Mouse (Mus musculus) megakaryocyte progenitor cell, adult 5-6 weeks (primary cell): ENCODE measurements around the gene Hist1h4f. TPM values are rescaled to one million over a fixed set of nuclear protein-coding genes. Genes with fewer than 3 reads are reported as not detected.
"Not testable (repeated sequence)": the region's sequence is repeated elsewhere in the genome, so short reads cannot be mapped to it uniquely, and the experiment has no call there.

Experiments
- ATAC-seq: replicated peaks from 2 replicates; pipeline ENCODE4 v1.8.0; 2016; ENCODE audit warnings: mild to moderate bottlenecking, moderate TSS enrichment, inconsistent platforms; ENCODE audit not compliant: poor library complexity
- total RNA-seq, 2 experiments: library from RNA; stranded (forward) in 1 of 2; stranded (reverse) in 1 of 2; fragments of 157-497, 149-512 nt in 1 of 2; fragments of 200-1000 nt in 1 of 2; gene quantifications; 2 replicates each; pipeline versions ENCODE4 v1.2.3 to v1.2.4; 2015 to 2017

Gene Hist1h4f
- total RNA-seq (2015) (61.3 and 71.9 TPM in 2 replicates), total RNA-seq (2017) (1,789 and 2,180 TPM in 2 replicates)

DNA sequence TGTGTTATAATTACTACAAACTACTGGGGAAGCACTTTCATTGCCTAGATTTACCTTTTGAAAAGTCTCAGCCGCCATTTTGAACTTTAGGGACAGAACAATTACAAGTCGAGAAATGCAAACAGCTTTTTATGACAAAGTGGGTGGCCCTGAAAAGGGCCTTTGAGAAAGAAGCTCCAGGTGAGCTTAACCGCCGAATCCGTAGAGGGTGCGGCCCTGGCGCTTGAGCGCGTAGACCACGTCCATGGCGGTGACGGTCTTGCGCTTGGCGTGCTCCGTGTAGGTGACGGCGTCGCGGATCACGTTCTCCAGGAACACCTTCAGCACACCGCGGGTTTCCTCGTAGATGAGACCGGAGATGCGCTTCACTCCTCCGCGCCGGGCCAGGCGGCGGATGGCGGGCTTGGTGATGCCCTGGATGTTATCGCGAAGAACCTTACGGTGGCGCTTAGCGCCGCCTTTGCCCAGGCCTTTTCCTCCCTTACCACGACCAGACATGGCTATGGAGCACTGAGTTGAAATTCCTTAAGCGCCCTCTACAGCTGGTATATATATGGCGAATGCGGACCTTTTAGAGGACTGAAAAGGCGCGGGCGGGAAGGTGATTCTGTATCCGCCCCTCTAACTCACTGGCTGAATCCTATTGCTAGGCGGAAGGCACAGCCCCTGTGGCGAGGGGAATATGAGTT, at the start of gene Hist1h4f:
TSS of gene Hist1h4f (minus strand) at position 503 of the 689 bp plus-strand sequence.
- peak; percentile 56 for ATAC-seq

DNA sequence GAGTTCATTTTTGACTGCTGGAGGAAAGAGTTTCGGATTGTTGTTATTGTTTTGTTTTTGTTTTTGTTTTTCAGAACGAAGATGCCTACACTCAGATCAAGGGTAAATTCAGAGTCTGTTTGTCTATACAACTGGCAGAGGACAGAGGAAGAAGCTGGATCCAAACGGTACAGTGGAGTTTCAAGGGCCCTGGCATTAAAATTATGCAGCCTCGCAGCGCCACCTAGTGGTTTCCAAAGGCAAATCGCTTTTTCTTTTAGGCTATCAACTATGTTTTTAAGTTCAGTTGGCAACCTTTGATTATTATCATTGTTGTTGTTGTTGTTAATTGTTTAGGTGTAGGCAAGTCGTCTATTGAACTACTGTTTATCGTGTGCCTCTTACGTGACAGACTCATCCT, 46.5 kb upstream of the Hist1h4f start:
- ATAC-seq = peak; percentile 73

- ATAC-seq = peak; percentile 88
Measured at GRCm38 (mm10) chr13:23595622-23596372, 44.3 kb upstream of the Hist1h4f start.

DNA sequence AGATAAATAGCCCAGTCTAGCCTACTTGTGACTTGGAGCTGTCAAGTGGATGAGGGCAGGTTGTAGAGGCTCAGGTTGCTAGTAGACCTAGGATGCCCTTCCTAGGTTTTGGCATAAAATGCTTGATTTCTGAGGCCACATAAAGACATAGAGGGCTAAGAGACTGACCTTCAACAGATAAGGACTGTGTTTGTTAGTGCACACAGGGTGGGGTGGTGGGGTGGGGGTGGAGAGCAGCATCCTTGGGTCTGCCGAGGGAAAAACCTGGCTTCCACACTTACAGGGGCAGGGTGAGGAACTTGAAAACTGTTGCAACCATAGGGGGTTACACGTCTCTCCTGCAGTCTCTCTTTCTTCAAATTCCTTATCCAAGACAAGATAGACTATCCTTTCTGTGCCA, 43.7 kb upstream of the Hist1h4f start:
- no peak for ATAC-seq

GRCm38 (mm10) chr13:23593051-23593770, 41.8 kb upstream of the Hist1h4f start:
- ATAC-seq = peak; percentile 38

DNA sequence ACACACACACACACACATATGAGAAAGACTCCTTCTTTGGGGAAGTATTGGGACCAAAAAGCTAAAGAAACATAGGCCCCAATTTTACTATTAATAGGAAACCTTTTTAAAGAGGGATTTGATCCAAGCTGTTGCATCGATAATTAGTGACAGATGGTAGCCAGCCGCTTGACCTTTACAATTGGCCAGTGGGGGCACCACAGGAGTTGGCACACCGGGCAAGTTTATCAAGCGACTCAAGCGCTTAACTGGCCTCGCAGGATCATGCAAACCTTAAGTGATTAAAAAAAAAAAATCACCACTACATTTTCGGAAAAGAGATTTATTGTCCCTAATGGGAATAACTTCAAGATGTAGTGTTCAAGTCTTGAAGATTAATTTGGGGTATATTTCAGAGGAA, 41.2 kb upstream of the Hist1h4f start:
- no peak for ATAC-seq

GRCm38 (mm10) chr13:23591886-23592285, 40.4 kb upstream of the Hist1h4f start:
- ATAC-seq = not testable (repeated sequence)

DNA sequence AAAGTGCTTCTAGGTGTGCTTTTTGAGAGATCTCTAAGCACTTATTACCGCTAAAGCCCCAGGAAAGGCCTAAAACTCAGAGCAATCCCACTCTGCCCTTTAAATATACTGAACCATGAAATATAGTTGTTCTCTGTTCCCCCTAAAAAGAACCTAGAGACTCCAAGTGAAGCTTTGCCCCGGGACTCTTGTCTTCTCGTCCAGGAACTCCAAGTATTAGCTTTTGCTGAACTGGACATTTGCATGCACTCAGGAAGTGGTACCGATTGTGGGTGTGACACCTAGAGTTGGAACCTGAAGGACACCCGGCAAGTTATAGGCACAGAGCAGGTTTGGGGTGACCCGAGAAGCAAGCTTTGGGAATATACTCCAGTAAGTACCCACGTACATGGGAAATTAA, 39.8 kb upstream of the Hist1h4f start:
- no peak for ATAC-seq

DNA sequence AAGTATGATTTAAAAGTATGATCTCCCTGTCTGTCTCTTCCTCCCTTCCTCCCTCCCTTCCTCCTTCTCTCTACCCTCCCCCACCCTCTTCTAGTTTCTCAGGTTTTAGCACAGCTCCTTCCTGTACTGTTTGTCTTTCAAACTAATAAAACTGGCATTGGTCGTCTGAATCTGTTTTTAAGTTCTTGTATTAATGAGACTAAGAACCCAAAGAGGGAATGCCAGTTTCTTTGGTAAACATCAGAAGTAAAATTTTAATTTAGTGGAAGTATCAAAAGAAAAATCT, 35.4 kb upstream of the Hist1h4f start:
- ATAC-seq = no peak

DNA sequence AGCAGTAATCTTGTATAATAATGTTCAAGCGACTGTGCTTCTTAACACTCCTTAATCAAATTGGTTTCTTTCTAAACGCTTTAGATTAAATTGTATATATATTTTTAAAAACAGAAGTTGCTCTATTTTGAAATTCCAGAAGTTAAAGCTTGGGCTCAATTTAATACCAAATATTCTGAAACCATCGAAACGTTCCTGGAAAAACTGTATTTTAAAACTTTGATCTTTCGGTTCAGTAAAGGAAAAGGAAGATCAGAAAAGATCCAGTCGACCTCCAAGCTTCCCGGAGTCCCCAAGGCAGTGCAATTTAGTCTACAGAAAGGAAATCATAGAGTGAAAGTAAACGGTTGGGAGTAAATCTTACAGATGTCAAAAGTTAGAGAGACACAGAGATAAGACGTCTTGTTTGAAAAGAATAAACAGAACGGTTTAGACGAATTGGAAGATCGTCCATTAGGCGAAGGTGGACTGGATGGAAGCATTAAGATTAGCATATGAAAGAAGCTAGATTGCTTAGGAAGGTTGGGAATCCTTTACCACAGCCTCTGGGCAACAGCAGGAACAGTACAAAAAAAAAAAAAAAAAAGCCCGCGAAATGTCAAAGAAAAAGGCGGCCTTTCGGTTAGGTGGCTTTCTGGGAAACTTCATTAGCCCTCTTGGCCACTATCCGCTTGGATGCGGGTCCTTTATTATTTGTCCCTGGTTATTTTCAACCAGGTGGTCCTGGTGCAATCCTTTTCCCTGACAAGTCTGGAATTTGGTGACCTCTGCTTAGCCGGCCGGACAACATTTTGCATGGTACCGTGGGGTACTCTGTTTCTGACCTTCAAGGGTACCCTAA, 34.9 kb upstream of the Hist1h4f start:
- no peak for ATAC-seq

GRCm38 (mm10) chr13:23585442-23586098, 34.1 kb upstream of the Hist1h4f start:
- ATAC-seq = peak; percentile 63

GRCm38 (mm10) chr13:23585029-23585441, 33.6 kb upstream of the Hist1h4f start:
- ATAC-seq = peak; percentile 17

- no peak for ATAC-seq
Measured at GRCm38 (mm10) chr13:23584331-23584730, 32.9 kb upstream of the Hist1h4f start.

DNA sequence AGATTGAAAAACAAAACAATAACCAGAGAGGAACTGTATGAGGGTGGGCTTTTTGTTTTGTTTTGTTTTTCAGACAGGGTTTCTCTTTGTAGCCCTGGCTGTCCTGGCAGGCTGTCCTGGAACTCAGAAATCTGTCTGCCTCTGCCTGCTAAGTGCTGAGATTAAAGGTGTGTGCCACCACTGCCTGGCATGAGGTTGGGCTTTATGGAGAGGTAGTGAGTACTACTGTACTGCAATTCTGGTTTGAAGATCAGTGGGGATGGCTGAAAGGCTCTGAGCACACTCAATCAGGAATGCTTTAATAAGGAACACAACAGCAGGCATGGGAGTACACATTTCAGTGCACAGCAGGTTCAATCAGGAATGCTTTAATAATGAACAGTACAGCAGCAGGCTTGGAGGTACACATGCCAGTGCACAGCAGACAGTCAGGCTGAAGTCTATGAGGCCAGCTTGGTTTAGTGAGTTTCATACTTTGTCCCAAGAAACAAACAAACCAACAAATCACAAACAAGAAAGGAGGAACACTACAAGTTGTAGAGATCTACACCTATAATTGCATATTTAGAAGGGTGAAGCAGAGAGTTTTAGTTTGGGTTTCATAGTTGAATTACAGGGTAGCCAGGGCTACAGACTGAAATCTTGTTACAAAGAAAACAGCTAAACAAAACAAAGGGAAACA, 32.1 kb upstream of the Hist1h4f start:
- no peak for ATAC-seq

- ATAC-seq = peak; percentile 2
Measured at GRCm38 (mm10) chr13:23582219-23583056, 31.0 kb upstream of the Hist1h4f start.

- peak; percentile 69 for ATAC-seq
Measured at GRCm38 (mm10) chr13:23581408-23582218, 30.2 kb upstream of the Hist1h4f start, which contains the start of gene Hist1h4d. Gene Hist1h4d (plus strand): TSS chr13:23581598.

- ATAC-seq = no peak
Measured at GRCm38 (mm10) chr13:23577835-23578234, 26.4 kb upstream of the Hist1h4f start.
